Mouse (Mus musculus) liver, adult 2 months (tissue): Measurements from ENCODE around the gene Agap1.

ENCODE experiments used
- CTCF ChIP-seq: fragments of 200-500 bp; IDR thresholded peaks from 2 replicates; pipeline ENCODE4 v1.5.1; 2011; ENCODE audit warnings: low read depth, low read length, control low read depth
- POLR2A ChIP-seq: fragments of 200-500 bp; IDR thresholded peaks from 2 replicates; pipeline ENCODE4 v1.6.1; 2011; ENCODE audit warnings: low read length, control low read depth; ENCODE audit not compliant: insufficient read depth; ENCODE audit errors: extremely low read depth

DNA sequence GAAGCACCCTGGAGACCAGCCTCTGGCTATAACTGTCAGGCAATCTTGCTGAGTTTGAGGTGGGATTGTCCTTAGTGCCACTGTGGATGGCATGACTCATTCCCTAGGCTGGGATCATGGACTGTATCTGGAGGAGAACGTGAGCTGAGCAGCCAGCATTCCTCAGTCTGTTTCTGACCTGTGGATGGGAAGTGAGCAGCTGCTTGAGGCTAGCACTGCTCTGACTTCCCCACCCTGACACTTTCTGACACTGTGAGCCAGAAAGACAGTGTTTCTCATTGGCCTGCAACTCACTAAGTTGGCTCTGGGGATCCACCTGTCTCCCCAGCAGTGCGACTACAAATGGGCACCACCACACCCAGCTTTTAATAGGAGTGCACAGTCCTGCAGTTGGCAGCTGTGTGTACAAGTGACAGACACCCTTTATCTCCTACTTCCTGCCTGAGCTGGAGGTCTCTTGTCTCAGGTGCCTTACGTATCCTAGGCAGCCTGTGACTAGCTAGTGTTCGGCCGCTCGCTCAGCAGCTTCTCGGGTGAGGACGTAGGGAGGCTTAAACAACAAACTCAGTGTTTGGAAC lies 55.2 kb downstream of the Agap1 start:
- TF ChIP-seq CTCF, result no peak
- no peak for TF ChIP-seq POLR2A
